Mouse (Mus musculus) CD4-positive, CD25-positive, alpha-beta regulatory T cell, adult 9 weeks (primary cell): ENCODE results near the gene Prl8a2. TPM values are rescaled to one million over a fixed set of nuclear protein-coding genes. Genes with fewer than 3 reads are reported as not detected.

Experiments used
- polyA plus RNA-seq: library from polyadenylated mRNA; unstranded; fragments of 100-300 nt; shearing (Covaris generic); gene quantifications from one replicate; pipeline ENCODE4 v1.2.1, GENCODE M21; 2017

Gene Prl8a2
- polyA plus RNA-seq = not detected

GRCm38 (mm10) chr13:27345373-27345772, at the start of gene Prl8a2:
Gene Prl8a2 (plus strand): TSS chr13:27345673.

GRCm38 (mm10) chr13:27312334-27313225, 32.9 kb upstream of the Prl8a2 start, which contains the start of gene Prl6a1:
Gene Prl6a1 (plus strand): TSS chr13:27312627.

GRCm38 (mm10) chr13:27390746-27391145, 45.3 kb downstream of the Prl8a2 start, which contains the start of gene Prl2b1:
Gene Prl2b1 (minus strand): TSS chr13:27390846.

Other genes with a start within 250 kb of the Prl8a2 start
- not detected for gene Prl3d2, start 224.0 kb upstream of the Prl8a2 start, polyA plus RNA-seq
- gene Prl3d3, start 188.9 kb upstream of the Prl8a2 start, polyA plus RNA-seq = not detected
- not detected for gene Prl3c1, start 149.0 kb upstream of the Prl8a2 start, polyA plus RNA-seq
- gene Prl3b1, start 103.8 kb upstream of the Prl8a2 start, polyA plus RNA-seq = not detected
- gene Prl3a1, start 86.2 kb upstream of the Prl8a2 start, polyA plus RNA-seq = not detected
- not detected for gene Prl6a1, start 33.0 kb upstream of the Prl8a2 start, polyA plus RNA-seq
- gene Prl2b1, start 45.2 kb downstream of the Prl8a2 start, polyA plus RNA-seq = not detected
- not detected for gene Prl8a6, start 93.0 kb downstream of the Prl8a2 start, polyA plus RNA-seq
- gene Prl8a8, start 167.5 kb downstream of the Prl8a2 start, polyA plus RNA-seq = not detected
- not detected for gene Prl8a9, start 218.9 kb downstream of the Prl8a2 start, polyA plus RNA-seq
- not detected for gene Prl8a1, start 236.5 kb downstream of the Prl8a2 start, polyA plus RNA-seq